Mouse (Mus musculus): ENCODE measurements around the gene Mdh1b. TPM values are rescaled to one million over a fixed set of nuclear protein-coding genes. Genes with fewer than 3 reads are reported as not detected.

Mdh1b gene
- polyA plus RNA-seq, 1 experiment from 2014 or later, result 1.7 TPM

DNA sequence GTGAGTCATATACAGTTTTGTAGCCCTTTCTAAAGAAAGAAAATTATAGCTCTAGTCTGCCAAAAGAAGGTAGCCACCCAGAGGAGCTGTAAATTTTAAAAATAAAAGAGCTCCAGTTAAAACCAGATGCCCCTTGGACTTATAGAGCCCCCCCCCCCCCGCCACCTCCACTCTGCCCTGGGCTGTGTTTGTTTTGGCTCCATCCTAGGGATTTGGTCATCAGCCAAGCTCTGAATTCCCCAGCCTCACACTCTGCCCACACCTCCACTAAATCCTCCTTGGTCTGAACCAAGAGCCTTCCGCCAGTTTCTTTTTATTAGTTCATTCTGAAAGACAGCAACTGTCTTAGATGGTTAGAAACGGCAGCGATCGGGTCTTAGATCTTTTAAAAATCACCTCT is 24.4 kb downstream of the Mdh1b start:
- no peaks in the 10 kb centered on the region for H3K4me1 ChIP-seq (ENCODE audit: insufficient read depth, low read depth, low read length)
- H3K27ac ChIP-seq (ENCODE audit: low read length), result no peak overlapping the region
- no peak for TF ChIP-seq EP300 (IDR thresholded peaks at IDR 0.05)
- TF ChIP-seq CTCF (IDR thresholded peaks at IDR 0.05), result no peak
- H3K4me2 ChIP-seq (replicated peaks; ENCODE audit: low read depth, low read length), result no peak overlapping the region
- 39% methylated on average over 5 of the region's 5 CpGs for WGBS
- ATAC-seq (no peak), DNase-seq (ENCODE audit: low spot score) (peak; percentile 11)
- no peaks in the 10 kb centered on the region for H3K27me3 ChIP-seq (replicated peaks; ENCODE audit: insufficient read depth, low read length)
- no peak overlapping the region for H3K9ac ChIP-seq (replicated peaks; ENCODE audit: low read depth)
- no peaks in the 10 kb centered on the region for H3K36me3 ChIP-seq (ENCODE audit: insufficient read depth, low read length)
- H3K9me3 ChIP-seq (ENCODE audit: low read length), result no peaks in the 10 kb centered on the region
- H3K4me3 ChIP-seq (ENCODE audit: low read depth, low read length), result no peak overlapping the region

GRCm38 (mm10) chr1:63696861-63697260 is 33.3 kb downstream of the Mdh1b start:
- Histone ChIP-seq H3K27me3 (replicated peaks; ENCODE audit: insufficient read depth, low read length) (no peaks in the 10 kb centered on the region), H3K4me3 (ENCODE audit: low read depth, low read length) (no peak overlapping the region), H3K9ac (replicated peaks; ENCODE audit: low read depth) (no peak overlapping the region), H3K4me2 (replicated peaks; ENCODE audit: low read depth, low read length) (no peak overlapping the region), H3K36me3 (ENCODE audit: insufficient read depth, low read length) (no peaks in the 10 kb centered on the region), H3K27ac (ENCODE audit: low read length) (no peak overlapping the region), H3K9me3 (ENCODE audit: low read length) (no peaks in the 10 kb centered on the region), H3K4me1 (ENCODE audit: insufficient read depth, low read depth, low read length) (no peaks in the 10 kb centered on the region)
- no peak for TF ChIP-seq EP300 (IDR thresholded peaks at IDR 0.05)
- WGBS, result 72% methylated on average over 3 of the region's 3 CpGs
- DNase-seq (ENCODE audit: low spot score) (no peak), ATAC-seq (no peak)

DNA sequence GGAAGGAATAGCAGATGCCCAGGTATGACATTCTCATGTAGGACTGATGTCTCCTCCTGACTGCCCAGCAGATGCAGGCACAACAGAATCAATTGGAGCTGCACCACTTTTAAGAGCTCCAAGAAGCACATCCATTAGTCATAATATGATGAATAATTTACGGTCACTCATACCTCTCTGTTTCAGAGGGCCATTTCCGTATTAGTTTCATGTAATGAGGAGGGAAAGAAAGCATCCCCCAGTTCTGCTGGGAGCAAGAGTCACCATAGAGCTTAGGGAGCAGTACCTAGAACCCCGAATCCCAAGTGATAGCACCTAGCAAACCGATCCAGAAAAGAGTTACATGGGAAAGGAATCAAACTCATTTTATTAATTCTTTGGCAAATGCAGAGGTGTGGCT is 43.3 kb downstream of the Mdh1b start, which contains the start of gene Dytn:
Dytn (minus strand) TSS at position 101 of the 400 bp plus-strand sequence.
- 87% methylated on average over 4 of the region's 4 CpGs for WGBS
- Histone ChIP-seq H3K9ac (replicated peaks; ENCODE audit: low read depth) (no peak within 1 kb of the TSS), H3K27me3 (replicated peaks; ENCODE audit: insufficient read depth, low read length) (no peaks in the 10 kb centered on the region), H3K27ac (ENCODE audit: low read length) (no peak within 1 kb of the TSS), H3K9me3 (ENCODE audit: low read length) (no peaks in the 10 kb centered on the region), H3K4me1 (ENCODE audit: insufficient read depth, low read depth, low read length) (no peaks in the 10 kb centered on the region), H3K36me3 (ENCODE audit: insufficient read depth, low read length) (no peaks in the 10 kb centered on the region), H3K4me3 (ENCODE audit: low read depth, low read length) (no peak within 1 kb of the TSS), H3K4me2 (replicated peaks; ENCODE audit: low read depth, low read length) (no peak within 1 kb of the TSS)
- ATAC-seq (no peak), DNase-seq (ENCODE audit: low spot score) (no peak)
- no peak for TF ChIP-seq EP300 (IDR thresholded peaks at IDR 0.05)
- no peak for TF ChIP-seq CTCF (IDR thresholded peaks at IDR 0.05)

DNA sequence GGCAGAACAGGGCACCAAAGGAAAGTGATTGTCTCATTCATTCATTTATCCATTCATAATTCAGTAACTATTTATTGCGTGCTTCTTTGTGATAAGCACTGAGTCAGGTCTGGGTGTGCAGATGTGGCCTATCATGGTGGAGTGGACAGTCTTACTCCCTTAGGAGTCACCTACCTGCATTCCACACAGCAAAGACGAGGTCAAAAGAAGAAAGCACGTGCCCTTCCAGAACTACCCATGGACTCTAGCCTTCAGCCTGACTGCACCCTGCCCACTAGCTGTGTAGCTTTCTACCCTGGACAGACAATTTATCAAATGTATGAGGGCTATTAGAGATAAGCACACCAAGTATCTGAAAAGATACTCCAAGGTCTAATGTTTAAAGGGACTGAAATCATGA is 54.1 kb downstream of the Mdh1b start:
- Histone ChIP-seq H3K9ac (replicated peaks; ENCODE audit: low read depth) (no peak overlapping the region), H3K4me2 (replicated peaks; ENCODE audit: low read depth, low read length) (no peak overlapping the region), H3K27me3 (replicated peaks; ENCODE audit: insufficient read depth, low read length) (no peaks in the 10 kb centered on the region), H3K36me3 (ENCODE audit: insufficient read depth, low read length) (no peaks in the 10 kb centered on the region), H3K27ac (ENCODE audit: low read length) (no peak overlapping the region), H3K4me1 (ENCODE audit: insufficient read depth, low read depth, low read length) (no peaks in the 10 kb centered on the region), H3K4me3 (ENCODE audit: low read depth, low read length) (no peak overlapping the region), H3K9me3 (ENCODE audit: low read length) (no peaks in the 10 kb centered on the region)
- DNase-seq (ENCODE audit: low spot score) (no peak), ATAC-seq (no peak)
- TF ChIP-seq EP300 (IDR thresholded peaks at IDR 0.05), result no peak
- no peak for TF ChIP-seq CTCF (IDR thresholded peaks at IDR 0.05)
- 78% methylated on average over 3 of the region's 3 CpGs for WGBS

- ATAC-seq (no peak; the same call in 1 of the 2 replicates), DNase-seq (ENCODE audit: low spot score) (peak; percentile 74)
- H3K9me3 ChIP-seq (ENCODE audit: low read length), result no peaks in the 10 kb centered on the region
- no peaks in the 10 kb centered on the region for H3K27me3 ChIP-seq (replicated peaks; ENCODE audit: insufficient read depth, low read length)
- H3K4me2 ChIP-seq (replicated peaks; ENCODE audit: low read depth, low read length), result no peak overlapping the region
- no peaks in the 10 kb centered on the region for H3K4me1 ChIP-seq (ENCODE audit: insufficient read depth, low read depth, low read length)
- no peak overlapping the region for H3K9ac ChIP-seq (replicated peaks; ENCODE audit: low read depth)
- 4% methylated on average over 3 of the region's 3 CpGs for WGBS
- no peaks in the 10 kb centered on the region for H3K36me3 ChIP-seq (ENCODE audit: insufficient read depth, low read length)
- H3K27ac ChIP-seq (ENCODE audit: low read length), result no peak overlapping the region
- no peak overlapping the region for H3K4me3 ChIP-seq (ENCODE audit: low read depth, low read length)
- TF ChIP-seq EP300 (IDR thresholded peaks at IDR 0.05) (no peak), CTCF (IDR thresholded peaks at IDR 0.05) (peak; percentile 70)
Observed at GRCm38 (mm10) chr1:63668852-63669160, 61.3 kb downstream of the Mdh1b start.

- Histone ChIP-seq H3K9me3 (ENCODE audit: low read length) (no peaks in the 10 kb centered on the region), H3K27me3 (replicated peaks; ENCODE audit: insufficient read depth, low read length) (no peaks in the 10 kb centered on the region), H3K4me3 (ENCODE audit: low read depth, low read length) (no peak overlapping the region), H3K4me1 (ENCODE audit: insufficient read depth, low read depth, low read length) (no peaks in the 10 kb centered on the region), H3K36me3 (ENCODE audit: insufficient read depth, low read length) (no peaks in the 10 kb centered on the region), H3K4me2 (replicated peaks; ENCODE audit: low read depth, low read length) (no peak overlapping the region), H3K27ac (ENCODE audit: low read length) (no peak overlapping the region), H3K9ac (replicated peaks; ENCODE audit: low read depth) (no peak overlapping the region)
- WGBS, result 25% methylated on average over 13 of the region's 13 CpGs
- DNase-seq (ENCODE audit: low spot score), result no peak
- no peak for ATAC-seq
- TF ChIP-seq EP300 (IDR thresholded peaks at IDR 0.05), result no peak
- no peak for TF ChIP-seq CTCF (IDR thresholded peaks at IDR 0.05)
Observed at GRCm38 (mm10) chr1:63667949-63668851, 61.9 kb downstream of the Mdh1b start.
